Mouse (Mus musculus): ENCODE results near the gene Gpi1. TPM values are rescaled to one million over a fixed set of nuclear protein-coding genes. Genes with fewer than 3 reads are reported as not detected.

Gene Gpi1
- polyA plus RNA-seq, 1 experiment from 2014 or later, result 277 TPM

Other genes starting within 250 kb of the Gpi1 start
- gene Scgb2b27, start 216.4 kb downstream of the Gpi1 start, polyA plus RNA-seq (2015; fragmentation: Nextera tagmentation; extraction: Ambion mirVana), result not detected in 2 replicates
- gene Scgb1b27, start 208.9 kb downstream of the Gpi1 start, polyA plus RNA-seq (2015; fragmentation: Nextera tagmentation; extraction: Ambion mirVana), result not detected in 2 replicates
- not detected in 2 replicates for gene Scgb1b30, start 134.9 kb downstream of the Gpi1 start, polyA plus RNA-seq (2015; fragmentation: Nextera tagmentation; extraction: Ambion mirVana)
- 6.8 and 7.4 TPM in 2 replicates for gene Wtip, start 97.1 kb downstream of the Gpi1 start, polyA plus RNA-seq (2015; fragmentation: Nextera tagmentation; extraction: Ambion mirVana)
- gene Uba2, start 60.7 kb downstream of the Gpi1 start, polyA plus RNA-seq (2015; fragmentation: Nextera tagmentation; extraction: Ambion mirVana), result 187 and 188 TPM in 2 replicates
- gene Pdcd2l, start 33.7 kb downstream of the Gpi1 start, polyA plus RNA-seq (2015; fragmentation: Nextera tagmentation; extraction: Ambion mirVana), result 56.9 and 60.8 TPM in 2 replicates
- 0.46 TPM in 1 of 2 replicates, not detected in the other for gene Gm6096, start 20.7 kb upstream of the Gpi1 start, polyA plus RNA-seq (2015; fragmentation: Nextera tagmentation; extraction: Ambion mirVana)
- 25.8 and 26.8 TPM in 2 replicates for gene 4931406P16Rik, start 83.2 kb upstream of the Gpi1 start, polyA plus RNA-seq (2015; fragmentation: Nextera tagmentation; extraction: Ambion mirVana)
- gene Lsm14a, start 163.0 kb upstream of the Gpi1 start, polyA plus RNA-seq (2015; fragmentation: Nextera tagmentation; extraction: Ambion mirVana), result 90.3 and 95.4 TPM in 2 replicates

Data from embryonic facial prominence, embryonic 15.5 days (tissue).